Mouse (Mus musculus) limb, embryonic 10.5 days (tissue): ENCODE measurements around the gene Ksr2. TPM values are rescaled to one million over a fixed set of nuclear protein-coding genes. Genes with fewer than 3 reads are reported as not detected.
"Not testable (repeated sequence)": the region's sequence is repeated elsewhere in the genome, so short reads cannot be mapped to it uniquely, and the experiment has no call there.

ENCODE experiments used
- DNase-seq: peaks from one replicate; pipeline ENCODE4 v3.0.0-alpha.2; 2017; ENCODE audit warnings: low spot score
- H3K27ac ChIP-seq: fragments of 300-500 bp; sonication (generic); 2 replicates; pipeline ENCODE4 v1.5.1; 2016; ENCODE audit warnings: mild to moderate bottlenecking
- H3K27me3 ChIP-seq: fragments of 300-500 bp; sonication (generic); 2 replicates; pipeline ENCODE4 v1.6.1; 2016; ENCODE audit warnings: low read depth, mild to moderate bottlenecking; ENCODE audit not compliant: poor library complexity, severe bottlenecking
- H3K36me3 ChIP-seq: fragments of 300-500 bp; sonication (generic); 2 replicates; pipeline ENCODE4 v1.6.1; 2016; ENCODE audit warnings: mild to moderate bottlenecking, moderate library complexity
- H3K4me1 ChIP-seq: fragments of 300-500 bp; sonication (generic); 2 replicates; pipeline ENCODE4 v1.6.1; 2016
- H3K4me3 ChIP-seq: fragments of 300-500 bp; sonication (generic); 2 replicates; pipeline ENCODE4 v1.5.1; 2016; ENCODE audit warnings: mild to moderate bottlenecking, moderate library complexity
- H3K9me3 ChIP-seq: fragments of 300-500 bp; sonication (generic); replicated peaks from 2 replicates; pipeline ENCODE4 v1.6.1; 2016; ENCODE audit warnings: mild to moderate bottlenecking
- WGBS: fragments of 180-500 bp; shearing (Covaris S2); methylation state at CpG from one replicate; pipeline ENCODE4 v1.1.7; 2016; 5-methylcytosine and 5-hydroxymethylcytosine counted together
- polyA plus RNA-seq: library from polyadenylated mRNA; unstranded; fragments of >200 nt; fragmentation: Nextera tagmentation; extraction: Ambion mirVana; gene quantifications from 2 replicates; pipeline ENCODE4 v1.2.1, GENCODE M21; 2016

Ksr2 gene
- polyA plus RNA-seq, 1 experiment from 2014 or later = not detected

DNA sequence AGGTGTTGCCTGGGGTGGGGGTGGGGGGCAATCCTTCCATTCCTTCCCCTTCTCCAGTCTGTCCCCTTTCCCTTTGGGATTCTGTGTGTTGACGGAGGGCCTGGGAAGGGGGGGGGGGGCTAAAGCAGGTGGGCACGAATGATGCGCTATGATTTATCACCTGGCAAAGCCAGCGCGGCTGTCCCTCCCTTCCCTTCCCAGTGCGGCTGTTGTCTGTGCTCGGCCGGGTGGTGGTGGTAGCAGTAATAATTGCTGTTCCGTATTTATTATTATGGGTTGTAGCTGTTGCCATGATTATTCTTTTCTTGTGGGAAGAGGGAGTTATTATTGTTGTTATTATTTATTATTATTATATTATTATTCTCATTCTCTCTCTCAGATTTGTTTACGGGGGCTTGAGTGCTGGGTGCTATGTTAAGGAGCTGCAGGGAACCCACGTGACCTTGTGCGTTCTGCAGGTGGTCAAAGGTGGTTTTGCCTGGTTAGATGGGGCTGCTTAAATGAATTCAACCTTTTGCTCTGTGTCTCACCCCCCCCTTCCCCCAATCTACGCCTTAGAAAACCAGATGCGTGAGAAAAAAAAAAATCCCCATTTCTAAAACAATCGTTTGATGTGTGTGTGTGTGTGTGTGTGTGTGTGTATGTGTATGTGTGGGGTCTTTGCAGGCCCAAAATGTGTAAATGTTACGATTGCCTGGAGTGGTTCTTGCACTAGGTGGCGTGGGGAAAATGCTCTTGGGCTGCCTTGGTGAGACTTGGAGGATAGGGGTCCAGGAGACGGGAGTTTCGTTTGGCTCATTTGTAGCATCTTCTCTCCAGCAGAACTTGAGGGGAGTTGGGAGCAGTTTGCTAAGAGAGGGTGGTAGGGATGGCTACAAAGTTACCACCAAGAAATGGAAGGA, 1.5 kb downstream of the Ksr2 start:
- no peak for DNase-seq
- Histone ChIP-seq H3K4me1 (peaks cover 20% of the 10 kb centered on the region), H3K4me3 (no peak overlapping the region), H3K27me3 (peaks cover 74% of the 10 kb centered on the region), H3K27ac (no peak overlapping the region), H3K36me3 (no peaks in the 10 kb centered on the region), H3K9me3 (no peaks in the 10 kb centered on the region)
- 23% methylated on average over 19 of the region's 19 CpGs for WGBS

DNA sequence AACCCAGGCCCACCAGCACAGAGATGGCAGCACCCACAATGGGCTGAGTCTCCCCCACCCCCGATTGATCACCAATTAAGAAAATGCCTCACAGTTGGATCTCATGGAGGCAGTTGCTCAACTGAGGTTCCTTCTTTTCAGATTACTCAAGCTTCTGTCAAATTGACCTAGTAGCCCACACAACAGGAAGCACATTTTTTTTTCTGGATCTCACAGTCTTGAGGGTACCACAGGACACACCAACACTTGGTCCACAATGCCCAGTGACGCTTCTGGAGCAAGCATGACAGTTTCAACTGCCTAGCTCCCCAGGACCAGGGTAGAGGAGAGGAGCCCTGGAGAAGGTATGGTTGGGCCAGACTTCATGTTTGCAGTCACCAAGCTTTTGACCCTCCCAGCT, 3.6 kb downstream of the Ksr2 start:
- H3K27ac ChIP-seq = no peak overlapping the region
- no peak for DNase-seq

DNA sequence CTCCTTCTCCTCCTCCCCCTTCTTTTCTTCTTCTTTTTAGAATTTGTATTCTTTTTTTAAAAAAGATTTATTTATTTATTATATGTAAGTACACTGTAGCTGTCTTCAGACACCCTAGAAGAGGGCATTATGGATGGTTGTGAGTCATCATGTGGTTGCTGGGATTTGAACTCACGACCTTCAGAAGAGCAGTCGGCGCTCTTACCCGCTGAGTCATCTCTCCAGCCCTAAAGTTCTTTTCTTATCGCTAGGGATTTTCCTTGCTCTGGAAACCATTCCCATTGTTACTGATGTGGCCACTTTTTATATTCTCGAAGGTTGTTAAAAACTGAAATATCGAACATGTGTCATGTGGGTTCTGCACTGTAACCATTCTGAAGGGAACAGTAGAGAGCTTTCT, 19.7 kb downstream of the Ksr2 start:
- not testable (repeated sequence) for H3K36me3 ChIP-seq, H3K4me3 ChIP-seq, H3K4me1 ChIP-seq, DNase-seq, H3K27me3 ChIP-seq, H3K9me3 ChIP-seq, H3K27ac ChIP-seq
- WGBS = 93% methylated on average over 7 of the region's 7 CpGs

More for the DNA sequence above, 3.6 kb downstream of the Ksr2 start:
- Histone ChIP-seq H3K9me3 (no peaks in the 10 kb centered on the region), H3K27me3 (peaks cover 52% of the 10 kb centered on the region), H3K4me1 (peaks cover 20% of the 10 kb centered on the region), H3K36me3 (no peaks in the 10 kb centered on the region), H3K4me3 (no peak overlapping the region)
- WGBS = 84% methylated on average over 2 of the region's 2 CpGs

DNA sequence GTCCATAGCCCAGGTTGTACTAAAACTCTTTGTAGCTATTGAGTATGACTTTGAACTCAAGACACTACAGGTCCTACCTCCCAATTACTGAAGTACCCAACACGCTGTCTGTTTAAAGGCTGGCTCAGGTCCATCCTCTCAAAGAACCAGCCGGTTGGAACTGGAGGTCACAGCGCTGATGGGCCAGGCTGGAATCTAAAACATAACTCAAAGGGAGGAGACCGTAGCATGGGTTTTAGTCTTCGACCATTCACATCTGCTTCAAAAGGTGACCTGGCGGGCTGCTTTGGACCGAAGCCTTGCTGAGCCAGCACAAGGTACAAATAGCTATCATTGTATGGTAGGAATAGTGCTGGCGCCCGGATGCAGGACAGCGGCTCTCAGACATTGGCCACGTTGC, 26.5 kb downstream of the Ksr2 start:
- DNase-seq = no peak
- 92% methylated on average over 11 of the region's 11 CpGs for WGBS
- no peaks in the 10 kb centered on the region for H3K4me1 ChIP-seq

DNA sequence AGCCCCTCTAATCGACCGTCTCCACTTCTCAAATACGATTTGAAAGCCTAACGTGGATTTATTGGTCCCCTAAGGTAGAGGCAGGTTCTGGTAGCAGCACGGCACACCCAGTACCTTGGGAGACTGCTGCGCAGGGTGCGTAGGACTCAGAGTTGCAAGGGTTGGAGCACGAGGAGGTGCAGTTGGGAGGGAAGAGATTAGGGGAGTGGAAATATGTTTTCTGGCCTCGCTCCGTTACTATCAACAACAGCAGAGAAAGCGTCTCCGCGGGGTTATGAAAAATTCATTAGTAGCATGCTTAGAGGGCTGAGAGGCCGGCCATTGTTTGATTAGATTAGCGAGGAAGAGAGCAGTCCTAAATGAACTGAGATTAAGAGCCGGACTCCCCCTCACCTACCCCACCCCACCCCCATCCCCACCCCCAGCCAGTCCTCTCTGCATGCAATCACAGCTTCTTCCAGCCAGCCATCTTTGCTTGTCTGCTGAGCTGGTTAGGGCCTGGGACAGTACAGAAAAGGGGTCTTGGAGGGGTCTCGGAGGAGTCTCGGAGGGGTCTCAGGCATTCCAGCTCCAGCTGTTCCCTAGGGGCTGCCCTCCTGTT, 27.5 kb downstream of the Ksr2 start:
- WGBS = 69% methylated on average over 18 of the region's 18 CpGs
- no peaks in the 10 kb centered on the region for H3K4me1 ChIP-seq
- no peak overlapping the region for H3K4me3 ChIP-seq
- H3K27ac ChIP-seq = no peak overlapping the region
- no peaks in the 10 kb centered on the region for H3K9me3 ChIP-seq
- no peaks in the 10 kb centered on the region for H3K27me3 ChIP-seq
- no peak for DNase-seq
- no peaks in the 10 kb centered on the region for H3K36me3 ChIP-seq

More for the DNA sequence above, 26.5 kb downstream of the Ksr2 start:
- H3K4me3 ChIP-seq = no peak overlapping the region
- no peaks in the 10 kb centered on the region for H3K9me3 ChIP-seq
- H3K27me3 ChIP-seq = no peaks in the 10 kb centered on the region
- no peak overlapping the region for H3K27ac ChIP-seq
- H3K36me3 ChIP-seq = no peaks in the 10 kb centered on the region

DNA sequence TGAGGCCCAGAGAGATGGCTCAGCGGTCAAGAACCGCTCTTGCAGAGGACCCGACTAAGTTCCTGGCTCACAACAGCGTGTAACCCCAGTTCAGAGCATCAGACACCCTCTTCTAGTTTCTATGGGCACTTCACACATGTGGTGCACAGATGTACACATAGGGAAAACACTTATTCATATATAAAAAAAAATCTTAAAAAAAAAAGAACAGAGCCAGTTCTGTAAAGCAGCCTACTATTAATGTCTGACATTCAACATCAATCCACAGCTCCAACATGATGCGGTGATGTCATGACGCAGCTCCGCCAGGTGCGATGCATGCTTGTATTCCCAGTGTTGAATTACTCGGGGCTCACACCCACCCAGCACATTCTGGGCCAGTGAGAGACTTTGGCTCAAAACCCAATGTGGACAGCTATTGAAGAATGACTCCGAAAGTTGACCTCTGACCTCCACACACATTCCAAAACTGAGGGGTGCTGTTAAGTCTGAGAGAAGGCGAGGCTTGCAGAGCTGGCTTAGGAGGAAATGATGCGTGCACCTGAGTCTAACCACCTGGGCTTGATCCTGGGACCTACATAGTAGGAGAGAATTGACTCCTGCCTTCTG, 28.5 kb downstream of the Ksr2 start:
- WGBS = 88% methylated on average over 12 of the region's 12 CpGs
- Histone ChIP-seq H3K4me3 (no peak overlapping the region), H3K27me3 (no peaks in the 10 kb centered on the region), H3K4me1 (no peaks in the 10 kb centered on the region), H3K36me3 (no peaks in the 10 kb centered on the region), H3K27ac (no peak overlapping the region), H3K9me3 (no peaks in the 10 kb centered on the region)
- no peak for DNase-seq

DNA sequence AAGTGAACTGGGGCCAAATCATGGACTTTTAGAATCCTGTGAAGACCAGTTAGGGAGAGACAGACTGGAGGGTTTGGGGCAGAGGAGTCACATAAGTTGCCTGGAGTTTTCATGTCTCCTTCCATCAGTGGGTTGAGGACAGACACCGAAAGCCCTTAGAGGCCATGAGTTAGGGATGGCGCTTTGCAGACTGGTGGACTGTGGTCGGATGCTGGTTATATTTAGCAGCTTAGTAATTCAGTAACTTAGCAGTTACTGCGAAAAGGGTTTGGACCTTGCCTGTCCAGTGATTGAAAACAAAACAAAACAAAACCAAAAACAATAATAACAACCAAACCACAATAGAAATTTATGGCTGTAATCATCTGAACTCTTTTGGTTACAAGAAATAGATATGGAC, 29.3 kb downstream of the Ksr2 start:
- Histone ChIP-seq H3K4me1 (no peaks in the 10 kb centered on the region), H3K4me3 (no peak overlapping the region), H3K27ac (no peak overlapping the region), H3K27me3 (no peaks in the 10 kb centered on the region), H3K9me3 (no peaks in the 10 kb centered on the region), H3K36me3 (no peaks in the 10 kb centered on the region)
- WGBS = 98% methylated on average over 4 of the region's 4 CpGs
- DNase-seq = no peak

DNA sequence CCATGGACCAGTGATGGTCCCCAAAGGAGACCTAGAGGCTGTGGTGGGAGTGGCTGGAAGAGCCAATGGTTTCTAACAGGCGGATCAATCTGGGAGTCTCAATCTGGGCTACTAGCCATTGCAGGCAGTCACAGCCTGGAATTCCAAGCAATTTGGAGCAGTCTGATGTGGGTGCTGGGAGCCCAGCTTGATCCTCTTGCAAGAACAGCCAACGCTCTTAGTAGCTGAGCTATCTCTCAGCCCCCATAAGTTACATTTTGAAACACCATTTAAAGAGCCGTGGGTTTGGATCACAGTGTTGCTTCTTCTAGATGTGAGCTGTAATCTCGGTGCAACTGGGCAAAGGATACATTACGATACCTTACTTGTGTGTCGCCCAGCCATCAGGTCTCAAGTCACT, 30.1 kb downstream of the Ksr2 start:
- H3K9me3 ChIP-seq = no peaks in the 10 kb centered on the region
- DNase-seq = no peak
- H3K4me1 ChIP-seq = no peaks in the 10 kb centered on the region
- H3K27ac ChIP-seq = no peak overlapping the region
- no peak overlapping the region for H3K4me3 ChIP-seq
- H3K27me3 ChIP-seq = no peaks in the 10 kb centered on the region
- WGBS = 92% methylated on average over 6 of the region's 6 CpGs
- H3K36me3 ChIP-seq = no peaks in the 10 kb centered on the region

DNA sequence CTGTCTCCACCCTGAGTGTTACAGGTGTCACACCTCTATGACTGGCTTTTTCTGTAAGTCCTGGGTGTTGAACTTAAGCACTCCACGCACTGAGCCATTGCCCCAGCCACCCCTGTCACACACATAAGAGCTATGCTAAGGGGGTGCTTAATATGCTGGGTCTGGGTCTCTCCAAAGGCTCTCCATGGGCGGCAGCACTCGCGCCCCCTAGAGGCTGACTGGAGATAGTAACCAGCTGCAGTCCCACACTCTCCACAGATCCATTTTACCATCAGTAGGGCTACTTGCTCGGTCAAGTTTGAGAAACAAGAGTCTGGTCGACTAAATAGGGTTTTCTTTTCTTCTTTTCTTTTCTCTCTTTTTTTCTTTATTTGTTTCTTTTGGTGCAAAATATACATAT, 33.9 kb downstream of the Ksr2 start:
- Histone ChIP-seq H3K36me3 (no peaks in the 10 kb centered on the region), H3K27ac (no peak overlapping the region), H3K9me3 (no peaks in the 10 kb centered on the region), H3K27me3 (no peaks in the 10 kb centered on the region), H3K4me3 (no peak overlapping the region), H3K4me1 (no peaks in the 10 kb centered on the region)
- 45% methylated on average over 6 of the region's 6 CpGs for WGBS
- DNase-seq = no peak

DNA sequence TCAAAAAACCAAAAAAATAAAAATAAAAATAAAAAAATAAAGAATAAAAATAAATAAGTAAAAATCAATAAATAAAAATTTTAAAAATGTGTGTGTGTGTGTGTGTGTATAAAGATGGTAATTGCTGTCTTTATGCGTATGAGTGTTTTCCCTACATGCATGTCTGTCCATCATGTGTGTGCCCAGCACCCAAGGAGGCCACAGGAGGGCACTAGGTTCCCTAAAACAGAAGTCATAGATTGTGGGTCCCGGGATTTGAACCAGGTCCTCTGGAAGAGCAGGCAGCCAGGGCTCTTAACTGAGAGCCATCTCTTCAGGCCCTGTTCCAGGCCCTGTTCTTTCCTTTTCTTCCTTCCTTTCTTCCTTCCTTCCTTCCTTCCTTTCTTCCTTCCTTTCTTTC, 38.2 kb downstream of the Ksr2 start:
- 89% methylated on average over 2 of the region's 2 CpGs for WGBS
- no peaks in the 10 kb centered on the region for H3K9me3 ChIP-seq
- DNase-seq = no peak
- no peak overlapping the region for H3K4me3 ChIP-seq
- H3K27me3 ChIP-seq = no peaks in the 10 kb centered on the region
- no peak overlapping the region for H3K27ac ChIP-seq
- H3K4me1 ChIP-seq = no peaks in the 10 kb centered on the region
- H3K36me3 ChIP-seq = no peaks in the 10 kb centered on the region

DNA sequence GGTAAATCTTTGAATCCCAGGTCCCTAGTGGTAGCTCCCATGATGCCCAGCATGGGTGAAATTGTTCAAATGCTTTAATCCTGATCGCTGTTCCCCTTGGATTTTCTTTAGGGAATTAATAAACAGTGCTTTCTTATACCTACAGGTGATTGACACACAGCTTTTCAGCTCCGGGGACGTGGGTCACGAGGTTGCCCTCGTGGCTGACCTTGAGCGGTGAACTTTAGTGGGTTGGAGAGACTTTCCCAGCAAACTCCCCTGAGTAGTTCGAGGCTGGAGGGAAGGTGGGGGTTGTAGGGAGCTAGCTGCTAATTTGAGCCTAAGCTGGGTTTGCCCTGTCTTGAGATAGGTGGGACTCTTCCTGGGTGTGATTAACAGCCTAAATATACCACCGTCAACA, 41.7 kb downstream of the Ksr2 start:
- H3K27ac ChIP-seq = no peak overlapping the region
- no peaks in the 10 kb centered on the region for H3K27me3 ChIP-seq
- no peak for DNase-seq
- WGBS = 79% methylated on average over 8 of the region's 8 CpGs
- H3K4me3 ChIP-seq = no peak overlapping the region
- H3K4me1 ChIP-seq = 0 out of 2 replicates have a peak, but pooled peaks cover 6% of the 10 kb centered on the region
- H3K36me3 ChIP-seq = no peaks in the 10 kb centered on the region
- H3K9me3 ChIP-seq = no peaks in the 10 kb centered on the region

DNA sequence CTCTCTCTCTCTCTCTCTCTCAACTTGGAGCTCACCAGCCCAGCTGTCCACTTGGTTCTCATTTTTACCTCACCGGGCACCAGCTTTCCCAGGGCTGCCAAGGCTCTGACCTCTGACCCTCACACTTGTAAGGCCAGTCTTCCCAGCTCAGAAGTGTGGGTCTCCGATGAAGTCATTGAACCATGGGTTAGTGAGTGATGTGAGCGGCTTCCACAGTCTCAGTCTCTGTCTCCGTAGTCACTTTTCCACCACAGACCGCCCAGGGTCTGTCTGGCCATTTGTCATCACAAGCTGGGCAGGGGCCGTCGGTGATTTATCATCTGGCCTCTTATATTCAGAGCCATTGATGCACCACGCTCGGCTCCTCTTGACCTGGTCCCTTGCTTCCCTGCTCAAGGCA, 43.3 kb downstream of the Ksr2 start:
- no peak overlapping the region for H3K4me3 ChIP-seq
- no peak overlapping the region for H3K27ac ChIP-seq
- H3K36me3 ChIP-seq = no peaks in the 10 kb centered on the region
- DNase-seq = no peak
- no peaks in the 10 kb centered on the region for H3K27me3 ChIP-seq
- WGBS = 56% methylated on average over 9 of the region's 9 CpGs
- H3K4me1 ChIP-seq = 0 out of 2 replicates have a peak, but pooled peaks cover 6% of the 10 kb centered on the region
- H3K9me3 ChIP-seq = no peaks in the 10 kb centered on the region

DNA sequence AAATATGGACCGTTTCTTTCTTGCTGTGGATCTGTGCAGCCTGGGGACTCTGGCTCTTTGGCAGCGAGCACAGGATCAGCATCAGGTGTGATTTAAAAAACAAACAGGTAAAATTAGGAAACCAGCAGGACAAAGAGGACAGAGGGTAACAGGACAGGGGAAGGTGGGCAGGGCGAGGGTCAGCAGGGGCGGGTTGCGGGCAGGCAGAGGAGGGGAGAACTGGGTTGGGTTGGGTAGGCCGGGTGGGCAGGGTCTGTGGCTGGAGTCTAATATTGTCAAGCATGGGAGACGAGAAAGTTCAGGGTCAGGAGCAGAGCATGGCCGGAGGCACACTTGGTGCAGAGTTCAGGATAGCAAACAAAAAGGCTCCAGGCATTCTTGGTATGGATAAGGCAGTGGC, 43.8 kb downstream of the Ksr2 start:
- Histone ChIP-seq H3K36me3 (no peaks in the 10 kb centered on the region), H3K4me3 (no peak overlapping the region), H3K27me3 (no peaks in the 10 kb centered on the region), H3K9me3 (no peaks in the 10 kb centered on the region; the same call in 1 of the 2 replicates), H3K27ac (no peak overlapping the region), H3K4me1 (0 out of 2 replicates have a peak, but pooled peaks cover 6% of the 10 kb centered on the region)
- no peak for DNase-seq
- 85% methylated on average over 8 of the region's 8 CpGs for WGBS
